Mouse (Mus musculus): Measurements from ENCODE around the gene Itgb6.

Itgb6 gene

DNA sequence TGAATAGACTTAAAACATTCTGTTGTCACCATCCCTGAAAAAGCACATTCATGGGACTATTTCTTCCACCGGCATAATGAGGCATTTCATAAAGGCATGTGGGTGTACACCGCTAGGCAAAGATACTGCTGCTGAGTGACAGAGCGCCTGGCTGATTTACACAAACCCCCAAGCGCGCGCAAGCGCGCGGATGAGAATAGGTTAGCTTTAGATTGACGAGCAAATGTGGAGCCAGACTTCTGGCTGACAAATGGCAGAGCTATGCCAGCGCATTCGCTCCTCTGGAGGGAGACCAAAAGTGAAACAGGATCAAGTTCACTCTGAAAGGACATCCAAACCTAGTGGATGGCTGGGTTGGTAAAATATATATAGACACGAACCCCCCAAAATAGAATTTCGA is at the start of gene Itgb6:
Itgb6 (minus strand) TSS at position 130 of the 400 bp plus-strand sequence.
- DNase-seq (ENCODE audit: inconsistent age in 2 of 2, low spot score in 1 of 2): no peak

DNA sequence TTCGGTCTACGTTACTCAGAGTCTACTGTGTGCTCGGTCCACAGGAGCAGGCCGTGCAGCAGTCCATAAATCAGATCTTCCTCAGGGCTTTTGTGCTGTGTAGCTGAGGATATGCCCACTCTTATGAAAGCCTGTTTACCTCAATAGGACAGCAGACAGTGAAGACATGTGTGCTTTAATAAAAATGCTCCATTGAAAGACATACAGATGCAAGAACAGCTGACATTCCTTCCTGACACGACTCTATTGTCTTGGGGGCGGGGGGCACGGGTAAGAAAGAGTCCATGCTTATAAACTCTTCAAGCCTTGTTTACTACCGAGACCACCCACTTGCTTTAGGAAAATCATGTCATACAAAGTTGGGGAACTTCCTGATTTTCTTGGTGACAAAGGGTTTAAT is 44.0 kb upstream of the Itgb6 start:
- no peak for DNase-seq (ENCODE audit: inconsistent age in 2 of 2, low spot score in 1 of 2)

DNA sequence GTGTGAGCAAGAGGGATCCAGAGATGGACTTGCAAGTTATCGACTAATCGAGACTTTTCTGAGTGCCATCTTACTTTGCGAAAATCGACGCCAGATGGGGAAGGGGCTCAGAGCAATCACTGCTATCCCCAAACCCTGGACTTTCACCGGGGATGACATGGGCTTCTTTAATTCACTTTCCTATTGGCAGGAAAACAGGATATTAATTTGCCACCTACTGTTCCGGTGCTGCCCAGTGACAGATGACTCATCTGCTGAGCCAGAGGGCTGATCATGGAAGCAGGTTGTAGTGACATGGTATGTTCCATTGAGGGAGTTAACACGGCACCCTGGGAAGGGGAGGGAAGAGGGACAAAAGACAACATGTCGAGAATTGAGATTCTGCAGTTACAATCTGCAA is 33.8 kb upstream of the Itgb6 start:
- no peak for DNase-seq (ENCODE audit: inconsistent age in 2 of 2, low spot score in 1 of 2)

DNA sequence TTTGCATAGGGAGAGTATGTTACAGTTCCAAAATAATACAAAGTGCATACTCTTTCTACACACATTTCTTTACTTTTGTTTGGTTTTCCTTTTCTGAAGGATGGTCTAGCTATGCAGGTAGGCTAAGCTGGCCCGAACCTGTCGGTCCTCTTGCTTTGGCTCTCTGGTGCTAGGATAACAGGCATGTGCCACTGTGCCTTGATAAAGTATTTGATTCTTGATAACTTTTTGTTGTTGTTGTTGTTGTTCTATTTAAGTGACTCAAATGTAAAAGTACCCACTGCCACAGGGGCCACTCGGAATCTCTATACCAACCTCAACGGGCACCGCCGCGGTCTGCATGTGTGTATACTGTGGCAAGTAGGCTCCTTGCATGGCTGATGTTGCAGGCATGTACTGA is 32.7 kb upstream of the Itgb6 start:
- no peak for DNase-seq (ENCODE audit: inconsistent age in 2 of 2, low spot score in 1 of 2)

DNA sequence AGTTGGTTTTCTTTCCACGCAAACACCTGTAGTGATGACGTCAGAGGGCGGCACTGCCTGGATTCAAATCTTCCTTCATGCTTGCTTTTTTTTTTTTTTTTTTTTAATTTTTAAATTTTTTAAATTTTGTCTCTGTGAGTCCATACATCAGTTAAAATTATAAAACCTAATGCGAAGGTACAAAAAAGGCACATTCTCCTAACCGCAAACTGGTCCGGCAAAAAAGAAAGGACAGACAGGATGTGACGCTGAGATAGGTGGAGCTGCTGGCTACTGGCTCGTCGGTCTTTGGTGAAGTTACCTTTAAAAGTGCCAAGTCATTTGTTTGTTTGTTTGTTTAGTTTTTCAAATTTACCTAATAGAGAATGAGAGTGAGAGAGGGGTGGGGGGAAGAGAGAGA is 28.8 kb upstream of the Itgb6 start:
- DNase-seq (ENCODE audit: inconsistent age in 2 of 2, low spot score in 1 of 2): no peak

DNA sequence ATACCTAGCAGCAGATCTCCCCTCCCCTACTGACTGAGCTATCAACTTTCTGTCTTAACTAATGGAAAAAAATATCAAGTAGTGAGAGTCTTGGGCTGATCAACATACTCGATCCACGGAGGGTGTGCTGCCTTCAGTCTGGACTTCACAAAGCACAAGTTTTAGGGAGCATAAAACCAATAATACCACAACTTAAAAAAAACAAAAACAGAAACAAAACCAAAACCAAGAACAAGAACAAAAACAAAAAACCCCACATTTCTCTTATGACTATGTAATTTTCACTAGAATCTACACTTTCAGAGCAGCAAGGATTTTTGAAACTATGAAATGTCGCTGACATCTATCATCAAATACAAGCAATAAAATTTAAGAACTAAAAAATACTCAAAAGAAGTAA is 28.1 kb upstream of the Itgb6 start:
- DNase-seq (ENCODE audit: inconsistent age in 2 of 2, low spot score in 1 of 2): no peak

DNA sequence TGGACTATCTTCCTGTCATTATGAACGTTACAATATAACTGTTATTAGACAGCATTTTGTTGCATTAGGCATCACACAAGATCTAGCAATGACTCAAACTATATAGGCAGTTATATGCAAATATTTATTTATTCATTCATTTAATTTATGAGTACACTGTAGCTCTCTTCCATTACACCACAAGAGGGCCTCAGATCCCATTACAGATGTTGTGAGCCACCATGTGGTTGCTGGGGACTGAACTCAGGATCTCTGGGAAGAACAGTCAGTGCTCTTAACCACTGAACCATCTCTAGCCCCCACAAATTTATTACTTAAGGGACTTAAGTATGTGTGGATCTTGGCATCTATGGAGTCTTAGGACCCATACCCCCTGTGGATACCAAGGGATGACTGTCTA is 26.1 kb upstream of the Itgb6 start:
- no peak for DNase-seq (ENCODE audit: inconsistent age in 2 of 2, low spot score in 1 of 2)

DNA sequence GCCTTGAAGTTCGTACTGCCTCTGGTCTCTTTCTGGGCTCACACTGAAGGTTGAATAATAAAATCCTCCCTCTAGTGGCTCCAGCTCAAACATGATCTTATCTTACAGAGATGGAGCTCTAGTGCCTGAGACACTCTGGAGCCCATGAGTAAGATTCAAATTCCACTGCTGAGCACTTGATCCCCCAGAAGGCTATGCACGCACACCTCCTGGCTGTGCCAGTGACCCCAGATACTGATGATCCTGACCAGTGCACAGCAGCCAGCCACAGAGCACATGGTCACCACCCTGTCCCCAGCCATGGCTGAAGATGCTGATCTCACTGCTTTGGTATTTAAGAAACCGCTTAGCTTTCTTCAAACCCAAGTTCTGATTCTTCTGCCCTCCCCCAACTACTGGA is 25.1 kb upstream of the Itgb6 start:
- DNase-seq (ENCODE audit: inconsistent age in 2 of 2, low spot score in 1 of 2): peak; percentile 16 to 50

DNA sequence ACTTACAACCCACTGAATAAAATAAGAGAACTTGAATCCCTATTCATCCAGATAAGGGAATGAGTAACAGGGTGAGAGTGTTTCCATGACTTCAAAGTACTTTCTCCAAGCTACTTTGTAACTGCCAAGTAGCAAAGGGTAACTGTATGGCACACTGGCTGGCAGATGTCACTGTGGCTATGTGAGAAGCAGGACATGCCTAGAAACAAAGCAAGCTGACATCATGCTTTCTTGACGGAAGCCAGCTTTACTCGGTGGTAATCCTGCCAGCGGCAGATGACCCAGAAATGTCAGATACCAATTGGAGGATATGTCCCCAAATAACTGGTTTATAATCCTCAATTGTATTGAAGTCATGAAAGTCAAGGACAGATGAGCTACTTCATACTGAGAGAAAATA is 22.2 kb upstream of the Itgb6 start:
- DNase-seq (ENCODE audit: inconsistent age in 2 of 2, low spot score in 1 of 2): peak in 1 of 2 experiments; percentile 51

DNA sequence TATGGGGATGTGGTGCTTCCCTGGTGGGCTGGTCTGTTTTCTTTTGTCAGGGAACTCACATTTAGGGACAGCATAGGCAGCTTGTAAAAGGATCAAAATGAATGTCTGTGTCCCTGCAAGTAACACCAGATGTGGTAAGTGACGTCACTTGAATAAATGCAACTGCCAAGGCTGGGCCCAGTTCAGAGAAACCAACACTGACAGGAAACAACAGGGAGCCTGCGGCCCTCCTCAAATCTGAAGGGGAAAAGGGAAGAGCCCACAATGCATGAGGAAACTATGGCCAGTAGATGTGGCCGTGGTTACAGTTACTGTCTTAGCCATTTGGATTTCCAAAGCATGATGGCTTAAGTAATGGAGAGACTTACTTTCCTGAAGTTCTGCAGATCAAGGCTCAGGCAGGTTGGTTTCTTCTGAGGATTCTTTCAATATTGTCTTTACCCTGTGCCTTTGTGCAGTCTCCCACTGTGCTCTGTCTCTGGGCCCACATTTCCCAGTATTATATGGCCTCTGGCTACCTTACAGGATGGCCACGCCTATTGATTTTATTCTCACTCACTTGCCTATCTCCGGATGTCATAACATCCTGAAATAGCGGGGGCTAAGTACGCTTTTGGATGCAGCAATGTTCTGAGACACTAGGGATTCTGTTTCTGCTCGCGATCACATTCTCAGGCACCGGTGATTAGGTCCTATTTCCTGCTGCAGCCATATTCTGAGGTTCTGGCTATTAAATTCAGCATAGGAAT is 17.1 kb upstream of the Itgb6 start:
- no peak for DNase-seq (ENCODE audit: inconsistent age in 2 of 2, low spot score in 1 of 2)

DNA sequence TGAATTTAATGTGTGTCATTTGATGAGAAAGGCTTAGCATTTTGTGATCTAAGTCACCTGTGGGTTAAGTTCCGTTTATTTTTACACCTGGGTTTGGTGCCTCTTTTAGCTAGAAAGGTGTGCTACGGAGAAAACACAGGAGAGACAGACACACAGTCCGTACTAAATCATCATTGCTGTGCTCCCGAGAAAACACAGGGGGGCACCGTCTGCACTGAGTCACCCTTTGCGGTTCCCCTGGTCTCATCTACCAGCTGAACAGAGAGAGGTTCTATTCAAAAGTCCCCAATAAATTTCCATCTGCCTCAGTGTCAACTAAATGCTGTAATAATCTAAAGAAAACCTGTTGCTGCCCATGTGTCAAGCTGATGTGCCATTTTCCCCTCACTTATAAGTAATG is 8.5 kb upstream of the Itgb6 start:
- peak in 1 of 2 experiments; percentile 3 for DNase-seq (ENCODE audit: inconsistent age in 2 of 2, low spot score in 1 of 2)

DNA sequence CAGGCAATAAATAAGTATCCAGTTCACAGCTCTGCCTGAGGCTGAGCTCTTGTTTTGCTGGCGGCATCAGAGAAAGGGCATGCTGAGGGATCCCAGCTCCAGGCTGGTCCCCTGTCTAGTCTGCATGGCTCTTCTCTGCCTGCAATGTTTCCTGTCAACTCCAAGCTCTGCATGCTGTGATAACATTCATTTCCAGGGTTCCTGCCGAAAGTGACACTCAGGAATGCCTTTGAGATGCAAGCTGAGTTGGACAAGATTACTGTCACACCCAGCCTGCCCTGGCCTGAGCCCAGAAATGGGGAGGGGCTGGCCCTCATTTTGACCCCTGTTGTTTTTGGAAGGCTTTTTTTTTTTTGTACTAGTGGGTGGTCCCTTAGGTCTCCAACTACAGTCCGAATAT is 7.6 kb upstream of the Itgb6 start:
- DNase-seq (ENCODE audit: inconsistent age in 2 of 2, low spot score in 1 of 2): peak; percentile 29 to 49

DNA sequence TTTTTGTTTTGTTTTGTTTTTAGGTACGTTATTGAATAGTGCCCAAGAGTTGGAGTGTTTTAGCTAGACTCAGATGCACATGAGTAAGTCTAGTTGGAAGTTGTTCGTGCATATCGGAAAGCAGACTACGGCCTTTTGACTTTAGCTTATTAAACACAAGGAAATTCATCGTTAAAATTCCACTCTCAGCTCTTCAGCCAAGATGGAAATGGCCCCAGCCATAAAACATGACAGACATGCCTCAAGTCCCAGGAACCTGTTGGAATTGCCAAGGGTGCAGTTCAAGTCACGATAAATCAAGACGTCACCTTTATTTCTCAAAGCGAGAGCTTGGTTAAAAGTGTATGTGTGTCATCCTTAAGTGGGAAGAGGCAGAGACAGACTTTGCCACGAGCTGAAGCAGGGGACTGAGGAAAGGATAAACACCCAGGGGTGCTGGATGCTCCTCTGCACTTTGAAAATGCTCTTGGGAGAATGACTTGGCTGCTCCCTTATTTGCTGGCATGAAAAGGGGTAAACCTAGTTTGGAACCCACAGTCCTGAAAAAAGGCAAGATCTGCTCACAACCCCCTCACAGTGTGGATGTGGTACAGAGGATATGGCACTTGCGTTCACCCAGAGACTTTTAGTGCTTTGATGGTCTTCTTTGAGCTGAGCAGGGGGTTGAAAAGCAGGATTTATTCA is 6.6 kb upstream of the Itgb6 start:
- no peak for DNase-seq (ENCODE audit: inconsistent age in 2 of 2, low spot score in 1 of 2)

DNA sequence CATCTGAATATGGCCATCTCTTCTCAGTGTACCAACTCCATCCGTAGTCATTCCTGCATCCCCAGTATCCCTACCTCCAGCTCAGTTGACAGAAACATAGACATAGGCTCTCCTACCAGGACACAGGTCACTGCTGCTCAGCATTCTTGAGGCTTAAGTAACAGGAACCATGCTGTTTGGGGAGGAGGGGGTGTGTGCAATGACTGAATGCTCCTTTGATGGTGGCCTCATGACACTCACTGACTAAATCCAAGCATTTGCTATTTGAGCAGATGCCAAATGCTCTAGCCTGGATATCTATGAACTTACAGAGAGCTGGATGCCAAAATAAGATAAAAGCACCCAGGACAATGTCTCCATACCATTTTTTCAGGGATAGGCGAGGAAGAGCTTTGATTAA is 2.2 kb upstream of the Itgb6 start:
- no peak for DNase-seq (ENCODE audit: inconsistent age in 2 of 2, low spot score in 1 of 2)

DNA sequence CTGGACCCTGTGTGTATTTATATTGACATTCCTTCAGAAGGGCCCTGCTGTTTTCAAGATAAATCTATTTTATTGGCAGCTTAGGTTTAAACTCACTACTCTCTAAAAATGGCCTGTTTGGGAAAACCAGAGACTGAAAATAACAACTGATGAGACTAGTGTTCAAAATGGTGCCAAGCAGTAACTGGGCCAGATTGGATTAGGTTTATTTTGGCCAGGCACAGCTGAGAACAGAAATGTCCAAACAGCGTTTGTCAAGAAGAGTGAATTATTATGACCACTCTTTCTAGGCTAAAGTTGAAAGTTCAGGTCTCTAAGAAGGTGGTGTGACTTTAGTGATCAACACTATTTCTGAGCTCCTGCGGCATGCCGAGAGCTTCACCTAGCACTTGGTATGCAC is 524 bp upstream of the Itgb6 start:
- DNase-seq (ENCODE audit: inconsistent age in 2 of 2, low spot score in 1 of 2): no peak

DNA sequence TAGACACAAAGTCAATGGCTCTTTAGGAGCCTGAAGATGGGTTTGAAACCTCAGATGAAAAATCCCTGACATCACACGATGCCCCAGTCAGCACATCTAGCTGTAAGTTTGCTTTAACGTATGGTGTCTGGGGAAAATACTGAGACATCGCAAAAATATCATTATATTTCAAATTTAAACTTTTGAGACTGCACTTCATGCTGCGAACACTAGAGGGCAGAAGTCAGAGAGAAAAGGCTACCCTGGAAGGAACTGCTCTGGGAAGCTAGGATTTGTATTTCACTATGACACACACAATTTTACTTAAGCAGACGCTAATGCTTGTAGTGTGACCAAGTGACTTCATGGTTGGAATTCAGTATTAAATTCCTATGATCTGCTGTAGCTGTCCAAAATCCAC is 1.5 kb downstream of the Itgb6 start:
- DNase-seq (ENCODE audit: inconsistent age in 2 of 2, low spot score in 1 of 2): peak in 1 of 2 experiments; percentile 78

DNA sequence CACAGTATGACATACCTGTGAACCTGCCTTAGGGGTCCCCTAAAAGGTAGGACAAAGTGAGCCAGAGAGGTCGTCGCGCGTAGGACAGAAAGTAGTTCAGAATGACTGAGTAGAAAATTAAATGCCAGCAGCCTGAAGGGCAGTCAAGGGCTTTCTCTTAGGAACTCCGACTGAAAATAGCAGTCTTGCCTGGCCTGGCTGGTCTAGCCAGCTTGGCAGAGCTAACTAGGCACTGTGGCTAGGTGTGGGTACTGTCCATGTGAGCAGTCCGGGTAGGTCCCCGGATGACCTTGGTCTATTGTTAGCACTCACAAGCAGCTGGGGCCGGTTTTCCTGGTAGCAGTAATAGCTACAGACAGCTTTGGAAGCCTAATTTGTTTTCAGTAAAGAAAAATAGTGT is 2.2 kb downstream of the Itgb6 start:
- DNase-seq (ENCODE audit: inconsistent age in 2 of 2, low spot score in 1 of 2): peak; percentile 64 to 81

DNA sequence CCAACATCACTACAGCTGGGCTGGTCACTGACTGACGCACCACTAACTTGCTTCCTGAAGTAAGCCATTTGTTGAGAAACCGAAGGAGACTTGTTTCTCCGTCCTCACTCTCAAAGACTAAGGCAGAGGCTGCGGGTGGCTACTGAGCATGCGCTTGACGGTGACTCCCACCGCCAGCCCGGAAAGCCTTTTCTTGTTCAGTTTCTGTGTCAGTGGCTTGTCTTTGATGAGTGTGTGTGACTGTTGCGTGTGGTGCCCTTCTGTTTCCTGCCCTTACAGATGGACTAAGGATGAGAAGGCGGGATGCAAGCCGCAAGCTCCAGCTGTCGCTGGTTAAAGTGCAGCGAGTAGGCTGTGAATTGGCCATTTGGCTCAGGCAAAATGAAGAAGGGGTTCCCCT is 5.1 kb downstream of the Itgb6 start:
- DNase-seq (ENCODE audit: inconsistent age in 2 of 2, low spot score in 1 of 2): peak in 1 of 2 experiments; percentile 40

DNA sequence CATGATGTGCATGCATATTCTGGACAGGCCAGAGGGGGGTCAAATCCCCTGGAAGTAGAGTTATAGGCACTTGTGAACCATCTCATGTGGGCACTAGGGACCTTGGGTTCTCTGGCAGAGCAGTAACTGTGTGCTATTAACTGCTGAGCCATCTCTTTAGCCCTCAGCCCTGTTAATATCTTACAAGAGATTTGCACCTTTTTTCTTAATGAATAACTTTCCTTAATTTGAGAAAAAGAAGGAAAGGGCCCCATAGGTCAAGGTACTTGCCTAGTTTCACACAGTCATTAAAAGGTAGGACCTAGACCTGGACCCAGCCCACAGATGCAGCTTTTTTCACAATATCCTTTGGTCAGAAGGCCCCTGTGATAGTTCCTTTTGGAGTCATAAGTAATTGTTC is 5.9 kb downstream of the Itgb6 start:
- DNase-seq (ENCODE audit: inconsistent age in 2 of 2, low spot score in 1 of 2): no peak

DNA sequence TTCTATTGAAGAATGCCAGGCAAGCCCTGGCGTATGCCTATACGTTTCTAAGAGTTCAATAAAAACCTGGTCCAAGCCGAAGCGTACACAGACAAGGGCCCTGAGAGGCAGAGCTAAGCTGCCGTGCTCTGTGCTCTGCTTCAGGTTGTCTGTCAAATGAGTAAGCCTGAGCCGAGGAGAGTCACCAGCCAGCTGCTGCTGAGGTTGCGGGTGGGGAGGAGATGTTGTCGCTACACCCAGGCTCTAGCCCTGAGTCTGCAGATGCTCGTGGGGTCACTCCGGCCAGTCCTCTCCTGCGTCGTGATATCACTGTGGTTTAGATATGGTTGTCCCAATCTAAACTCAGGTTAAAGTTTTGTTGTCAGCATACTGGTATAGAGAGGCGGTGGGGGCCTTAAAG is 6.7 kb downstream of the Itgb6 start:
- DNase-seq (ENCODE audit: inconsistent age in 2 of 2, low spot score in 1 of 2): peak in 1 of 2 experiments; percentile 1

DNA sequence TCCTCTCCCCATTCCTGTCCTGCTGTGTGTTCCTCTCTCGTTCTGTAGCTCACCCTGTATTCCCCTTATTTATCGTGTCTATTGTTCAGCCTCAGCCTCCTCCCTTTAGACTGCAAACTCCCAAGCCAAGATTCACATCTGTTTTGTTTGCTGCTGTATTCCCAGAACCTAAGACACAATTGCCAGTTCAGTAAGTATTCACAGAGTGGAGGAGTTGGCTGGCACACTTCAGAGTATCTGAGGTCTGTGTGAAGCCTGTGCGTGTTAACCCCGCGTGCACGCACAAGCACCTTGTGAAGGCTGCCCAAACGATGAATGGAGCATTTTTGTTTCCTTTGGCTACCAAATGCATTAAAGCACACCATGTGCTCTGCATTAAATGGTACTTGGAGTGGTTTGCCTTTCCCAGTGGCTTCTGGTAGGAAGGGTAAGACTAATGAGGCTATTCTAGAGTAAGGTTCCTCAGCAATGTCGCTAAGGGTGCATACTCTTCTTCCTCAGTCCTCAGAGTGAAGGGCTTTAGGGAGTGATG is 7.4 kb downstream of the Itgb6 start:
- peak in 1 of 2 experiments; percentile 1 for DNase-seq (ENCODE audit: inconsistent age in 2 of 2, low spot score in 1 of 2)

DNA sequence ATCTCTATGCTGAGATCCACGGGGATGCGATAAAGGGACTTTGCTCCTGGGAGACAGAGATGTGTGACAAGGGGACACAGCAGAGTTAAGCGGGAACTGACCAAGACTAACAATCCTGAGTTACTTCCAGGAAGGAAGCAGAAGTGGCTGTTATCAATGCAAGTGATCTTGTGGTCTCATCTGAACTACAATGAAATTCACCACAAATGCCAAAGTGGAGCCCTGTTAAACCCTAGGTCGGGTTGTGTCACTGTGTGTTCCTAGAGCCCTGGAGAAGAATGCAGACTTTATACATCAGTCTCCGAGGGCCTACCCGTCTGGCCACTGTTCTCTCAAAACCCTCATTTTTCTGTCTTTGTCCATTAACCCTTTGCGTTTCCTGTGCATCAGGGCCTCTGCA is 8.0 kb downstream of the Itgb6 start:
- peak in 1 of 2 experiments; percentile 1 for DNase-seq (ENCODE audit: inconsistent age in 2 of 2, low spot score in 1 of 2)
